Mouse (Mus musculus) G1E (cell line): ENCODE results near the gene Apol6. TPM values are rescaled to one million over a fixed set of nuclear protein-coding genes. Genes with fewer than 3 reads are reported as not detected.

Experiments
- ATAC-seq: 2 replicates; pipeline ENCODE4 v1.8.0; 2016; ENCODE audit warnings: mild to moderate bottlenecking; ENCODE audit not compliant: insufficient number of reproducible peaks, poor library complexity, low FRiP score, severe bottlenecking; ENCODE audit errors: extremely low read depth
- DNase-seq: peaks from one replicate; pipeline ENCODE4 v3.0.0; 2012; ENCODE audit warnings: low spot score
- H3K27me3 ChIP-seq: 2 replicates; pipeline ENCODE4 v1.6.1; 2012; ENCODE audit warnings: mild to moderate bottlenecking, low read length, inconsistent platforms; ENCODE audit not compliant: insufficient read depth
- H3K36me3 ChIP-seq: replicated peaks from 2 replicates; pipeline ENCODE3; 2012; ENCODE audit warnings: mild to moderate bottlenecking, inconsistent platforms
- H3K4me1 ChIP-seq: 2 replicates; pipeline ENCODE4 v1.6.1; 2012; ENCODE audit warnings: low read depth, low read length, inconsistent platforms, mixed read lengths; ENCODE audit not compliant: insufficient read depth
- H3K4me3 ChIP-seq: 2 replicates; pipeline ENCODE4 v1.5.1; 2012; ENCODE audit warnings: low read depth, mild to moderate bottlenecking, inconsistent platforms, low read length, moderate library complexity, mixed read lengths
- H3K9me3 ChIP-seq: replicated peaks from 2 replicates; pipeline ENCODE4 v1.6.1; 2012; ENCODE audit warnings: inconsistent platforms
- CTCF ChIP-seq: IDR thresholded peaks from 2 replicates; pipeline ENCODE4 v1.5.1; 2012; ENCODE audit warnings: low read depth, low read length, inconsistent platforms, mixed read lengths
- GATA1 ChIP-seq: IDR thresholded peaks from 2 replicates; pipeline ENCODE4 v1.6.1; 2012; ENCODE audit warnings: borderline replicate concordance, low read length, inconsistent platforms, mixed read lengths
- GATA2 ChIP-seq: IDR thresholded peaks from 2 replicates; pipeline ENCODE4 v1.6.1; 2012; ENCODE audit warnings: low read depth, low read length, inconsistent platforms, borderline replicate concordance
- POLR2AphosphoS5 ChIP-seq: IDR thresholded peaks from 2 replicates; pipeline ENCODE4 v1.6.1; 2012; ENCODE audit warnings: low read depth, low read length, inconsistent platforms; ENCODE audit not compliant: insufficient replicate concordance
- TAL1 ChIP-seq: conservative IDR thresholded peaks from 2 replicates; pipeline ENCODE4 v1.6.1; 2012; ENCODE audit warnings: low read depth, low read length, inconsistent platforms, mixed read lengths
- polyA plus RNA-seq: library from polyadenylated mRNA; stranded (reverse); fragments of >175 nt; gene quantifications from 2 replicates; pipeline ENCODE4 v1.2.3, GENCODE M21; 2012
- total RNA-seq, 2 experiments: library from RNA; stranded (forward) in 1 of 2; stranded (reverse) in 1 of 2; fragments of 200-1000 nt in 1 of 2; fragments of >200 nt in 1 of 2; fragmentation: Nextera tagmentation in 1 of 2; gene quantifications; 2 replicates each; pipeline ENCODE4 v1.2.3; 2014 to 2017

The Apol6 gene
- total and polyA plus RNA-seq, 3 experiments: 0.22 TPM; not detected in 2

- DNase-seq (no peak), ATAC-seq (no peak; the same call in 1 of the 2 replicates)
- Histone ChIP-seq H3K4me1 (peaks cover 10% of the 10 kb centered on the region), H3K4me3 (no peak overlapping the region), H3K36me3 (no peaks in the 10 kb centered on the region), H3K9me3 (no peaks in the 10 kb centered on the region), H3K27me3 (peaks cover 36% of the 10 kb centered on the region)
- TF ChIP-seq TAL1 (no peak), POLR2AphosphoS5 (no peak), CTCF (no peak), GATA2 (no peak)
Observed at GRCm38 (mm10) chr15:77037278-77038161, 7.0 kb upstream of the Apol6 start.

GRCm38 (mm10) chr15:77039211-77039700, 5.3 kb upstream of the Apol6 start:
- DNase-seq: no peak
- H3K4me3 ChIP-seq: no peak overlapping the region
- peaks cover 10% of the 10 kb centered on the region for H3K4me1 ChIP-seq
- peaks cover 41% of the 10 kb centered on the region for H3K27me3 ChIP-seq
- no peaks in the 10 kb centered on the region for H3K36me3 ChIP-seq
- H3K9me3 ChIP-seq: no peaks in the 10 kb centered on the region
- no peak for ATAC-seq
- TF ChIP-seq GATA1: no peak
- no peak for TF ChIP-seq POLR2AphosphoS5
- TF ChIP-seq TAL1: no peak
- TF ChIP-seq GATA2: no peak
- no peak for TF ChIP-seq CTCF

- no peak for DNase-seq
- no peaks in the 10 kb centered on the region for H3K9me3 ChIP-seq
- no peak for TF ChIP-seq GATA2
- no peak for TF ChIP-seq CTCF
- TF ChIP-seq TAL1: no peak
- no peak for TF ChIP-seq GATA1
- no peak for TF ChIP-seq POLR2AphosphoS5
- H3K4me3 ChIP-seq: no peak overlapping the region
- H3K36me3 ChIP-seq: no peaks in the 10 kb centered on the region
- peak; percentile 28; the same call in 1 of the 2 replicates for ATAC-seq
- peaks cover 51% of the 10 kb centered on the region for H3K27me3 ChIP-seq
- H3K4me1 ChIP-seq: peaks cover 10% of the 10 kb centered on the region
Observed at GRCm38 (mm10) chr15:77040784-77041183, 3.7 kb upstream of the Apol6 start.

GRCm38 (mm10) chr15:77045609-77046008, 1.1 kb downstream of the Apol6 start:
- TF ChIP-seq POLR2AphosphoS5 (no peak), CTCF (no peak), GATA1 (no peak), GATA2 (no peak), TAL1 (no peak)
- H3K4me1 ChIP-seq: peaks cover 4% of the 10 kb centered on the region
- H3K36me3 ChIP-seq: no peaks in the 10 kb centered on the region
- ATAC-seq: no peak
- no peak overlapping the region for H3K4me3 ChIP-seq
- DNase-seq: no peak
- H3K9me3 ChIP-seq: no peaks in the 10 kb centered on the region
- peaks cover 31% of the 10 kb centered on the region for H3K27me3 ChIP-seq

GRCm38 (mm10) chr15:77050570-77050969, 6.0 kb downstream of the Apol6 start, which contains the start of gene Mb:
Gene Mb (minus strand): TSS chr15:77050670.
- no peak for ATAC-seq
- H3K9me3 ChIP-seq: no peaks in the 10 kb centered on the region
- H3K4me3 ChIP-seq: no peak within 1 kb of the TSS
- no peaks in the 10 kb centered on the region for H3K36me3 ChIP-seq
- peaks cover 10% of the 10 kb centered on the region for H3K4me1 ChIP-seq
- H3K27me3 ChIP-seq: peaks cover 23% of the 10 kb centered on the region
- TF ChIP-seq GATA2 (no peak), POLR2AphosphoS5 (no peak), TAL1 (no peak), GATA1 (no peak), CTCF (no peak)
- no peak for DNase-seq

GRCm38 (mm10) chr15:77052176-77052575, 7.6 kb downstream of the Apol6 start:
- TF ChIP-seq GATA1 (no peak), TAL1 (no peak), POLR2AphosphoS5 (no peak), GATA2 (no peak), CTCF (no peak)
- no peak for ATAC-seq
- H3K27me3 ChIP-seq: peaks cover 26% of the 10 kb centered on the region

More at GRCm38 (mm10) chr15:77052176-77052575, 7.6 kb downstream of the Apol6 start:
- DNase-seq: no peak
- Histone ChIP-seq H3K4me1 (peaks cover 10% of the 10 kb centered on the region), H3K9me3 (no peaks in the 10 kb centered on the region), H3K36me3 (no peaks in the 10 kb centered on the region), H3K4me3 (no peak overlapping the region)
